In genomic region chr13:15227641-15228040, GRCm38 (mm10) we compare ENCODE assay signal across 21 mouse cellular contexts.
DNase-seq lines count a peak whose midpoint lies in the region; ATAC-seq and TF ChIP-seq lines count a peak whose summit lies in the region.
"Had no signal": no experiment of that assay in that cellular context is flagged by ENCODE, and none has a peak within 500 bp of the region (broad histone marks: within the 10 kb centered on the region; RNA-seq: fewer than 3 reads in every experiment).

No protein-coding gene starts in this region.

- 61% methylated on average over 1 of the region's 1 CpGs for WGBS in forebrain, embryonic 10.5 days
- WGBS in forebrain, postnatal 0 days, result 67% methylated on average over 1 of the region's 1 CpGs
- WGBS in kidney, postnatal 0 days, result 56% methylated on average over 1 of the region's 1 CpGs
- 62% methylated on average over 1 of the region's 1 CpGs for WGBS in stomach, embryonic 14.5 days
- 44% methylated on average over 1 of the region's 1 CpGs for WGBS in stomach, postnatal 0 days

- 0 out of 2 replicates have a peak overlapping the region, but pooled peaks have one; percentile 11 for H3K27ac ChIP-seq in forebrain, embryonic 10.5 days
- H3K27ac ChIP-seq in forebrain, postnatal 0 days (ENCODE audit: low read depth, low read length), result no peak overlapping the region
- H3K27ac ChIP-seq in kidney, postnatal 0 days, result no peak overlapping the region
- no peak overlapping the region for H3K27ac ChIP-seq in stomach, embryonic 14.5 days (ENCODE audit: low read length)
- no peak overlapping the region for H3K27ac ChIP-seq in stomach, postnatal 0 days (replicated peaks)
- H3K27ac ChIP-seq: embryonic facial prominence, embryonic 13.5 days; embryonic facial prominence, embryonic 15.5 days; forebrain, embryonic 13.5 days; forebrain, embryonic 15.5 days had no signal

- no peaks in the 10 kb centered on the region for H3K36me3 ChIP-seq in forebrain, embryonic 10.5 days (replicated peaks)
- H3K36me3 ChIP-seq in forebrain, postnatal 0 days (ENCODE audit: insufficient read depth), result no peaks in the 10 kb centered on the region
- no peaks in the 10 kb centered on the region for H3K36me3 ChIP-seq in kidney, postnatal 0 days (ENCODE audit: insufficient read depth, low read length)
- no peaks in the 10 kb centered on the region for H3K36me3 ChIP-seq in stomach, embryonic 14.5 days (ENCODE audit: control insufficient read depth, insufficient read depth, low read length)
- no peaks in the 10 kb centered on the region for H3K36me3 ChIP-seq in stomach, postnatal 0 days (ENCODE audit: control insufficient read depth, insufficient read depth, low read length)
- H3K36me3 ChIP-seq: embryonic facial prominence, embryonic 13.5 days; embryonic facial prominence, embryonic 15.5 days; forebrain, embryonic 15.5 days had no signal

- H3K27me3 ChIP-seq in forebrain, embryonic 10.5 days (ENCODE audit: poor library complexity, severe bottlenecking), result no peaks in the 10 kb centered on the region
- H3K27me3 ChIP-seq in forebrain, postnatal 0 days (ENCODE audit: insufficient read depth, low read length), result no peaks in the 10 kb centered on the region
- H3K27me3 ChIP-seq in kidney, postnatal 0 days (ENCODE audit: insufficient read depth, low read length), result no peaks in the 10 kb centered on the region
- H3K27me3 ChIP-seq in stomach, embryonic 14.5 days (ENCODE audit: control insufficient read depth, insufficient read depth, low read length), result no peaks in the 10 kb centered on the region
- H3K27me3 ChIP-seq in stomach, postnatal 0 days (ENCODE audit: control insufficient read depth, insufficient read depth, low read length), result no peaks in the 10 kb centered on the region
- H3K27me3 ChIP-seq: embryonic facial prominence, embryonic 13.5 days; embryonic facial prominence, embryonic 15.5 days; forebrain, embryonic 13.5 days; forebrain, embryonic 15.5 days had no signal

- no peaks in the 10 kb centered on the region; the same call in 1 of the 2 replicates for H3K9me3 ChIP-seq in forebrain, embryonic 10.5 days
- no peaks in the 10 kb centered on the region for H3K9me3 ChIP-seq in forebrain, postnatal 0 days (ENCODE audit: low read length)
- no peaks in the 10 kb centered on the region for H3K9me3 ChIP-seq in kidney, postnatal 0 days (replicated peaks; ENCODE audit: low read length)
- H3K9me3 ChIP-seq in stomach, embryonic 14.5 days (ENCODE audit: control insufficient read depth, low read depth, low read length), result no peaks in the 10 kb centered on the region
- no peaks in the 10 kb centered on the region for H3K9me3 ChIP-seq in stomach, postnatal 0 days (ENCODE audit: control insufficient read depth, low read length)
- H3K9me3 ChIP-seq: embryonic facial prominence, embryonic 13.5 days; embryonic facial prominence, embryonic 15.5 days; forebrain, embryonic 13.5 days; forebrain, embryonic 15.5 days had no signal

- DNase-seq in forebrain, embryonic 10.5 days (ENCODE audit: extremely low spot score, low spot score), result no peak
- DNase-seq in forebrain, postnatal 0 days, result no peak
- DNase-seq in kidney, postnatal 0 days (ENCODE audit: low spot score), result peak; percentile 97
- no peak for DNase-seq in kidney, adult 18-20 months
- no peak for DNase-seq in stomach, postnatal 0 days (ENCODE audit: low spot score)
- DNase-seq in spleen, postnatal 14 days (ENCODE audit: low spot score in 2 of 2), result no peak
- DNase-seq: adrenal gland, adult 2 months; adrenal gland, postnatal 10 days; adrenal gland, postnatal 25 days; cerebellum, adult 11-12 months; cerebellum, adult 2 months; cerebellum, adult 9-10 months; cerebellum, postnatal 14 days; cerebellum, postnatal 36 days; embryo, embryonic 11 days had no signal

- H3K4me1 ChIP-seq in forebrain, embryonic 10.5 days, result no peaks in the 10 kb centered on the region
- no peaks in the 10 kb centered on the region for H3K4me1 ChIP-seq in forebrain, postnatal 0 days (ENCODE audit: insufficient read depth)
- H3K4me1 ChIP-seq in kidney, postnatal 0 days (replicated peaks; ENCODE audit: insufficient read depth, low read length), result no peaks in the 10 kb centered on the region
- no peaks in the 10 kb centered on the region for H3K4me1 ChIP-seq in stomach, embryonic 14.5 days (ENCODE audit: control insufficient read depth, insufficient read depth, low read length)
- no peaks in the 10 kb centered on the region for H3K4me1 ChIP-seq in stomach, postnatal 0 days (replicated peaks; ENCODE audit: control insufficient read depth, insufficient read depth)
- H3K4me1 ChIP-seq: embryonic facial prominence, embryonic 13.5 days; embryonic facial prominence, embryonic 15.5 days; forebrain, embryonic 13.5 days; forebrain, embryonic 15.5 days had no signal

- TF ChIP-seq EP300 in stomach, postnatal 0 days (optimal IDR thresholded peaks at IDR 0.05), result no peak

- H3K4me2 ChIP-seq in forebrain, postnatal 0 days (ENCODE audit: low read depth), result no peak overlapping the region
- no peak overlapping the region for H3K4me2 ChIP-seq in kidney, postnatal 0 days (ENCODE audit: low read length)
- no peak overlapping the region for H3K4me2 ChIP-seq in stomach, embryonic 14.5 days (replicated peaks; ENCODE audit: low read depth, low read length)
- H3K4me2 ChIP-seq in stomach, postnatal 0 days (replicated peaks; ENCODE audit: low read depth), result no peak overlapping the region
- H3K4me2 ChIP-seq: embryonic facial prominence, embryonic 13.5 days; embryonic facial prominence, embryonic 15.5 days; forebrain, embryonic 13.5 days; forebrain, embryonic 15.5 days had no signal

- ATAC-seq in forebrain, postnatal 0 days, result no peak
- no peak for ATAC-seq in kidney, postnatal 0 days (replicated peaks; ENCODE audit: low FRiP score, low read depth)
- ATAC-seq in stomach, embryonic 14.5 days (ENCODE audit: insufficient number of reproducible peaks, insufficient read depth, low FRiP score, low read depth), result 0 out of 2 replicates have a peak, but pooled peaks have one; percentile 23
- no peak for ATAC-seq in stomach, postnatal 0 days (ENCODE audit: low FRiP score, low TSS enrichment)
- ATAC-seq: forebrain, embryonic 13.5 days; forebrain, embryonic 15.5 days had no signal

- H3K4me3 ChIP-seq in forebrain, embryonic 10.5 days, result no peak overlapping the region
- H3K4me3 ChIP-seq in forebrain, postnatal 0 days (ENCODE audit: low read depth, low read length), result no peak overlapping the region
- no peak overlapping the region for H3K4me3 ChIP-seq in kidney, postnatal 0 days (replicated peaks; ENCODE audit: low read depth, low read length)
- no peak overlapping the region for H3K4me3 ChIP-seq in stomach, embryonic 14.5 days (ENCODE audit: low read depth, low read length)
- H3K4me3 ChIP-seq in stomach, postnatal 0 days (ENCODE audit: low read depth, low read length), result no peak overlapping the region
- H3K4me3 ChIP-seq: embryonic facial prominence, embryonic 13.5 days; embryonic facial prominence, embryonic 15.5 days; erythroblast, embryonic 14.5 days; forebrain, embryonic 13.5 days; forebrain, embryonic 15.5 days had no signal

- H3K9ac ChIP-seq in forebrain, postnatal 0 days, result no peak overlapping the region
- no peak overlapping the region for H3K9ac ChIP-seq in kidney, postnatal 0 days (ENCODE audit: low read depth, low read length)
- H3K9ac ChIP-seq in stomach, embryonic 14.5 days (replicated peaks; ENCODE audit: low read depth, low read length), result no peak overlapping the region
- no peak overlapping the region for H3K9ac ChIP-seq in stomach, postnatal 0 days (ENCODE audit: low read length)
- H3K9ac ChIP-seq: embryonic facial prominence, embryonic 13.5 days; embryonic facial prominence, embryonic 15.5 days; forebrain, embryonic 13.5 days; forebrain, embryonic 15.5 days had no signal

- no peak for TF ChIP-seq CTCF in forebrain, postnatal 0 days (IDR thresholded peaks at IDR 0.05; ENCODE audit: low read depth)
- TF ChIP-seq CTCF in kidney, postnatal 0 days (IDR thresholded peaks at IDR 0.05; ENCODE audit: low read depth), result no peak
- TF ChIP-seq CTCF in stomach, postnatal 0 days (IDR thresholded peaks at IDR 0.05; ENCODE audit: low read depth), result no peak
